Mouse (Mus musculus) embryonic facial prominence, embryonic 12.5 days (tissue): Measurements from ENCODE around the gene Lsm2. TPM values are rescaled to one million over a fixed set of nuclear protein-coding genes. Genes with fewer than 3 reads are reported as not detected.
"Not testable (repeated sequence)": the region's sequence is repeated elsewhere in the genome, so short reads cannot be mapped to it uniquely, and the experiment has no call there.

Source experiments
- ATAC-seq: fragments of 200-750 bp; cut with Nextera tagmentation; 2 replicates; pipeline ENCODE4 v1.8.0; 2017; ENCODE audit not compliant: insufficient number of reproducible peaks, insufficient read depth, low FRiP score, low TSS enrichment
- H3K27ac ChIP-seq: fragments of 300-500 bp; sonication (generic); 2 replicates; pipeline ENCODE4 v1.5.1; 2016; ENCODE audit warnings: mild to moderate bottlenecking
- H3K27me3 ChIP-seq: fragments of 300-500 bp; sonication (generic); 2 replicates; pipeline ENCODE4 v1.6.1; 2016; ENCODE audit warnings: mild to moderate bottlenecking, moderate library complexity
- H3K36me3 ChIP-seq: fragments of 300-500 bp; sonication (generic); 2 replicates; pipeline ENCODE4 v1.6.1; 2016; ENCODE audit warnings: mild to moderate bottlenecking
- H3K4me1 ChIP-seq: fragments of 300-500 bp; sonication (generic); 2 replicates; pipeline ENCODE4 v1.6.1; 2016
- H3K4me2 ChIP-seq: fragments of 300-500 bp; sonication (generic); replicated peaks from 2 replicates; pipeline ENCODE4 v1.6.1; 2016; ENCODE audit warnings: mild to moderate bottlenecking, moderate library complexity
- H3K4me3 ChIP-seq: fragments of 300-500 bp; sonication (generic); 2 replicates; pipeline ENCODE4 v1.5.1; 2016; ENCODE audit warnings: mild to moderate bottlenecking
- H3K9ac ChIP-seq: fragments of 300-500 bp; sonication (generic); 2 replicates; pipeline ENCODE4 v1.6.1; 2016; ENCODE audit warnings: mild to moderate bottlenecking, moderate library complexity
- H3K9me3 ChIP-seq: fragments of 300-500 bp; sonication (generic); 2 replicates; pipeline ENCODE4 v1.6.1; 2016; ENCODE audit warnings: mild to moderate bottlenecking, moderate library complexity
- WGBS: fragments of 180-500 bp; shearing (Covaris S2); methylation state at CpG from one replicate; pipeline ENCODE4 v1.1.7; 2016; 5-methylcytosine and 5-hydroxymethylcytosine counted together
- polyA plus RNA-seq: library from polyadenylated mRNA; unstranded; fragments of >200 nt; fragmentation: Nextera tagmentation; extraction: Ambion mirVana; gene quantifications from 2 replicates; pipeline ENCODE4 v1.2.1, GENCODE M21; 2016

Lsm2 gene
- polyA plus RNA-seq, 1 experiment from 2014 or later, result 212 TPM

DNA sequence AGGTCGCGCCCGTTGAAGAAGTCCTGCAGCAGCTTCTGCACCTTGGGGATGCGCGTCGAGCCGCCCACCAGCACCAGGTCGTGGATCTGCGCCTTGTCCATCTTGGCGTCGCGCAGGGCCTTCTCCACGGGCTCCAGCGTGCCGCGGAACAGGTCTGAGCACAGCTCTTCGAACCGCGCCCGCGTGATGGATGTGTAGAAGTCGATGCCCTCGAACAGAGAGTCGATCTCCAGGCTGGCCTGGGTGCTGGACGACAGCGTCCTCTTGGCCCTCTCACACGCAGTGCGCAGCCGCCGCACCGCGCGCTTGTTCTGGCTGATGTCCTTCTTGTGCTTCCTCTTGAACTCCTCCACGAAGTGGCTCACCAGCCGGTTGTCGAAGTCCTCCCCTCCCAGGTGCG, 10.8 kb upstream of the Lsm2 start:
- H3K27me3 ChIP-seq, result peaks cover 26% of the 10 kb centered on the region
- not testable (repeated sequence) for H3K4me1 ChIP-seq, H3K9ac ChIP-seq, H3K9me3 ChIP-seq, H3K4me2 ChIP-seq, ATAC-seq, H3K36me3 ChIP-seq, H3K4me3 ChIP-seq, H3K27ac ChIP-seq
- WGBS, result 31% methylated on average over 25 of the region's 37 CpGs

DNA sequence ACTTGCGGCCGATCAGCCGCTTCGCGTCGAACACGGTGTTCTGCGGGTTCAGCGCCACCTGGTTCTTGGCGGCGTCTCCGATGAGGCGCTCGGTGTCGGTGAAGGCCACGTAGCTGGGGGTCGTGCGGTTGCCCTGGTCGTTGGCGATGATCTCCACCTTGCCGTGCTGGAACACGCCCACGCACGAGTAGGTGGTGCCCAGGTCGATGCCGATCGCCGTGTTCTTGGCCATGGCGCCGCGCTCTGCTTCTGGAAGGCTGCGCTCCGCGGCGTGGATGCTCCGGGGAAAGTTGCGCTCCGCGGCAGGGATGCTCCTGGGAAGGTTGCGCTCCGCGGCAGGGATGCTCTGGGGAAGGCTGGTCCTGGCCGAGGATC, 10.0 kb upstream of the Lsm2 start:
- not testable (repeated sequence) for H3K27ac ChIP-seq, H3K4me1 ChIP-seq, ATAC-seq, H3K9ac ChIP-seq, H3K36me3 ChIP-seq, H3K9me3 ChIP-seq
- Histone ChIP-seq H3K27me3 (peaks cover 26% of the 10 kb centered on the region), H3K4me3 (peak overlapping the region; percentile 35), H3K4me2 (peak overlapping the region; percentile 65)
- WGBS, result 4% methylated on average over 34 of the region's 43 CpGs

DNA sequence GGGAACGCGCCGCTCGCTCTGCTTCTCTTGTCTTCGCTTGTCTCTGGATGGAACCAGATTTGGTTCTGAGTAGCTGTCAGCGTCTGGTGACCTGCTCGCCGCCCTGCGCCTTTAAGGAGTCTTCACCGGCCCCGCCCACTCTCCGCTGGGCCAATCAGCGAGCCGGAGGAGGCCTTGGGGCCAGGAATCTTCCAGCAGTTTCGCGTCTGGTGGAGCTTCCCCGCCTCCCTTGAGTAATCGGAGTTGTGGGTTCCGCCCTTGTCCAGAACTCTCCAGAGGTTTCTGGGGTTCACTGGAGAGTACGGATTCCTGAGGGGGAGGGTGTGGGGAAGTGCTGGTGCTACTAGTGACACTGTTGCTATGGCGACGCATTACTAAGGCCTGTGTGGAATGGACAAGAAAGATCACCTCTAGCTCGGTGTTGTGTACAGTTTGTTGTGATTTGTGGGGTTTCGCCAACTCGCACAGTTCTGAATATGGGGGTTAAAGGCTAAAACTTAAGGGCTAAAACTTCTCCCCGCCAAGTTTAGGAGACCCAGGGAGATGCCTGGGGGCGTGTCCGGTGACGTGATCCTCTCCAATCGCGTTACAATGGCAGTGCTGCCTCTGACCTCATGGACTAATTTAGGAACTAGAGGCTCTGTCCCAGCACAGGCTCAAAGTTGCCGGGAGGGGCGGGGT, 9.5 kb upstream of the Lsm2 start, which contains the start of the genes Hspa1a and Hspa1l:
TSS of gene Hspa1a (minus strand) at position 88 of the 681 bp plus-strand sequence.
TSS of gene Hspa1l (plus strand) at position 635 of the 681 bp plus-strand sequence.
- WGBS, result under 1% methylated on average over 29 of the region's 33 CpGs
- peak within 1 kb of the TSS; percentile 65 for H3K4me2 ChIP-seq
- peak within 1 kb of the TSS; percentile 35 for H3K4me3 ChIP-seq
- peaks cover 26% of the 10 kb centered on the region for H3K27me3 ChIP-seq
- not testable (repeated sequence) for H3K36me3 ChIP-seq, H3K9me3 ChIP-seq, H3K4me1 ChIP-seq
- peak; percentile 79 for ATAC-seq
- peak within 1 kb of the TSS; percentile 28; the same call in 1 of the 2 replicates for H3K9ac ChIP-seq
- 0 out of 2 replicates have a peak within 1 kb of the TSS, but pooled peaks have one; percentile 2 for H3K27ac ChIP-seq

- no peak overlapping the region for H3K4me2 ChIP-seq
- H3K9me3 ChIP-seq, result no peaks in the 10 kb centered on the region
- no peak overlapping the region for H3K27ac ChIP-seq
- WGBS, result 76% methylated on average over 3 of the region's 3 CpGs
- H3K9ac ChIP-seq, result no peak overlapping the region
- H3K27me3 ChIP-seq, result no peaks in the 10 kb centered on the region
- 0 out of 2 replicates have a peak, but pooled peaks cover under 1% of the 10 kb centered on the region for H3K4me1 ChIP-seq
- no peak for ATAC-seq
- no peak overlapping the region for H3K4me3 ChIP-seq
- H3K36me3 ChIP-seq, result no peaks in the 10 kb centered on the region
Observed at GRCm38 (mm10) chr17:34975581-34976492, 5.8 kb upstream of the Lsm2 start.

GRCm38 (mm10) chr17:34977000-34977399, 4.7 kb upstream of the Lsm2 start:
- WGBS, result 94% methylated on average over 20 of the region's 20 CpGs
- no peak overlapping the region for H3K9ac ChIP-seq
- no peak for ATAC-seq
- no peak overlapping the region for H3K4me2 ChIP-seq
- no peak overlapping the region for H3K27ac ChIP-seq
- no peaks in the 10 kb centered on the region for H3K9me3 ChIP-seq
- no peak overlapping the region for H3K4me3 ChIP-seq
- H3K27me3 ChIP-seq, result no peaks in the 10 kb centered on the region
- no peaks in the 10 kb centered on the region for H3K36me3 ChIP-seq
- H3K4me1 ChIP-seq, result 0 out of 2 replicates have a peak, but pooled peaks cover 3% of the 10 kb centered on the region

DNA sequence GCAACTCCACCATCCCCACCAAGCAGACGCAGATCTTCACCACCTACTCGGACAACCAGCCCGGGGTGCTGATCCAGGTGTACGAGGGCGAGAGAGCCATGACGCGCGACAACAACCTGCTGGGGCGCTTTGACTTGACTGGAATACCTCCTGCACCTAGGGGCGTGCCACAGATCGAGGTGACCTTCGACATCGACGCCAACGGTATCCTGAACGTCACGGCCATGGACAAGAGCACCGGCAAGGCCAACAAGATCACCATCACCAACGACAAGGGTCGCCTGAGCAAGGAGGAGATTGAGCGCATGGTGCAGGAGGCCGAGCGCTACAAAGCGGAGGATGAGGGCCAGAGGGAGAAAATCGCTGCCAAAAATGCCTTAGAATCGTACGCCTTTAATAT, 3.4 kb upstream of the Lsm2 start:
- WGBS, result 89% methylated on average over 27 of the region's 27 CpGs
- H3K27me3 ChIP-seq, result no peaks in the 10 kb centered on the region
- H3K4me3 ChIP-seq, result no peak overlapping the region
- peaks cover 9% of the 10 kb centered on the region for H3K4me1 ChIP-seq
- ATAC-seq, result no peak
- no peaks in the 10 kb centered on the region for H3K36me3 ChIP-seq
- no peak overlapping the region for H3K9ac ChIP-seq
- no peak overlapping the region for H3K4me2 ChIP-seq
- H3K27ac ChIP-seq, result no peak overlapping the region
- no peaks in the 10 kb centered on the region for H3K9me3 ChIP-seq

- peak overlapping the region; percentile 7; the same call in 1 of the 2 replicates for H3K9ac ChIP-seq
- no peak overlapping the region for H3K27ac ChIP-seq
- no peaks in the 10 kb centered on the region for H3K9me3 ChIP-seq
- H3K27me3 ChIP-seq, result no peaks in the 10 kb centered on the region
- H3K36me3 ChIP-seq, result no peaks in the 10 kb centered on the region
- no peak overlapping the region for H3K4me2 ChIP-seq
- no peak overlapping the region for H3K4me3 ChIP-seq
- ATAC-seq, result no peak
- 86% methylated on average over 4 of the region's 4 CpGs for WGBS
- H3K4me1 ChIP-seq, result peaks cover 9% of the 10 kb centered on the region
Observed at GRCm38 (mm10) chr17:34979631-34980030, 2.0 kb upstream of the Lsm2 start.

DNA sequence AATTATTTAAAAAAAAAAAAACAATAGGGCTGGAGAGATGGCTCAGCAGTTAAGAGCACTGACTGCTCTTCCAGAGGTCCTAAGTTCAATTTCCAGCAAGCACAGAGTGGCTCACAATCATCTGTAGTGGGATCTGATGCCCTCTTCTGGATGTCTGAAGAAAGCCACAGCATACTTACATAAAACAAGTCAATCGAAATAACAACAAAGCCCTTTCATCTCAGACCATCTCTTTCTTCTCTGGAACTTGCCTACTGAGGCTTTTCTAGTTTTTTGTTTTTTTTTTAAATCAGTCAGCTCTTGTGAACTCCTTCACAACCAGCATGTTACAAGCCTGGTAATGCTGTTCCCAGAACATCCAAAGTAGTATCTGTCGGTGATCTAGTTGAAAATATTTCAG, 1.0 kb upstream of the Lsm2 start:
- Histone ChIP-seq H3K9ac (peak overlapping the region; percentile 95), H3K27me3 (no peaks in the 10 kb centered on the region), H3K36me3 (peaks cover 7% of the 10 kb centered on the region), H3K4me1 (peaks cover 9% of the 10 kb centered on the region), H3K4me3 (peak overlapping the region; percentile 91), H3K4me2 (peak overlapping the region; percentile 90), H3K9me3 (no peaks in the 10 kb centered on the region), H3K27ac (peak overlapping the region; percentile 99)
- 11% methylated on average over 2 of the region's 2 CpGs for WGBS
- no peak for ATAC-seq

- Histone ChIP-seq H3K4me1 (peaks cover 9% of the 10 kb centered on the region), H3K4me3 (peak overlapping the region; percentile 91), H3K9ac (peak overlapping the region; percentile 95), H3K9me3 (no peaks in the 10 kb centered on the region), H3K27ac (peak overlapping the region; percentile 99), H3K27me3 (no peaks in the 10 kb centered on the region), H3K4me2 (peak overlapping the region; percentile 90), H3K36me3 (peaks cover 18% of the 10 kb centered on the region)
- WGBS, result under 1% methylated on average over 15 of the region's 15 CpGs
- no peak for ATAC-seq
Observed at GRCm38 (mm10) chr17:34982328-34982727, 666 bp downstream of the Lsm2 start.

DNA sequence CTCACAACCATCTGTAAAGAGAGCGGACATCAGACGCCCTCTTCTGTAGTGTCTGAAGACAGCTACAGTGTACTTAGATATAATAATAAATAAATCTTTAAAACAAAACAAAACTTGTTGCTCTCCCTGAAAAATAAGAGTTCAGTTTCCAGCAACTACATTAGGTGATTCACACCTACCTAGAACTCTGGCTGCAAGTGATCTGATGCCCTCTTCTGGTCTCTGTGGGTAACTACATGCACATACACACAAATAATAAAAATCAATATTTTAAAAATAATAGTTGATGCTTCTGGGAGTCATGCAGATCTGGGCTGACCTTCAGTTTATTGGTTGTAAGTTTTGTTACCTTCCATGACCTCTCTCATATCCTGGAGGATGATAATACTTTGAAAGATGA, 2.6 kb downstream of the Lsm2 start:
- no peak overlapping the region for H3K4me3 ChIP-seq
- H3K9ac ChIP-seq, result no peak overlapping the region
- no peak overlapping the region for H3K4me2 ChIP-seq

DNA sequence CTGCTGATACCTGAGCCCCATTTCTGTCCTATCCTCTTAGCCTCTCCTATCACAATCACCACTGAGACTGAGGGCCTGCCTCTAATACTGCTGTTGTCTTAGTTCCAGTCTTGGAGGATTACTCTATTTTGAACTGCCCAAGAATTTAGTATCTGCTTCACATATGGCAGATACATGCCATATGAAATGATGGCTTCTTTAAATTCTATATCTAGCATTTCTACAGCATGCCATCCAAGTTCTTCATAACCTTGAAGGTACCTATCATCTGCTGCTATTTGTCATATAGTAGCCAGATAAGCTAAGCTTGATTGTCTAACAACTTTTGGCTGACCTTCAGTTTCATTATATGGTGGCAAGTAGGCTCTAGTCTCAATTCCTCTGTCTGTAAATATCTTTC, 13.1 kb downstream of the Lsm2 start:
- no peak for ATAC-seq
- Histone ChIP-seq H3K27ac (no peak overlapping the region), H3K36me3 (peaks cover 30% of the 10 kb centered on the region), H3K9ac (no peak overlapping the region), H3K4me2 (no peak overlapping the region), H3K4me3 (no peak overlapping the region), H3K9me3 (no peaks in the 10 kb centered on the region), H3K27me3 (no peaks in the 10 kb centered on the region), H3K4me1 (peaks cover 5% of the 10 kb centered on the region; the same call in 1 of the 2 replicates)

More for the DNA sequence above, 2.6 kb downstream of the Lsm2 start:
- Histone ChIP-seq H3K27me3 (no peaks in the 10 kb centered on the region), H3K9me3 (no peaks in the 10 kb centered on the region), H3K4me1 (peaks cover 9% of the 10 kb centered on the region), H3K36me3 (peaks cover 28% of the 10 kb centered on the region), H3K27ac (no peak overlapping the region)
- no peak; the same call in 1 of the 2 replicates for ATAC-seq
- WGBS, result 72% methylated on average over 2 of the region's 2 CpGs

- H3K27me3 ChIP-seq, H3K9me3 ChIP-seq, H3K4me1 ChIP-seq, ATAC-seq, H3K9ac ChIP-seq, H3K4me3 ChIP-seq, H3K4me2 ChIP-seq, H3K27ac ChIP-seq: not testable (repeated sequence)
- 96% methylated on average over 4 of the region's 4 CpGs for WGBS
- H3K36me3 ChIP-seq, result peaks cover 28% of the 10 kb centered on the region
Observed at GRCm38 (mm10) chr17:34995192-34995591, 13.5 kb downstream of the Lsm2 start.
